In genomic region chr16:11297700-11298099, GRCm38 (mm10) we compare ENCODE assay signal across 15 mouse cellular contexts. TPM values are rescaled to one million over a fixed set of nuclear protein-coding genes. Genes with fewer than 3 reads are reported as not detected.
DNase-seq lines count a peak whose midpoint lies in the region; ATAC-seq and TF ChIP-seq lines count a peak whose summit lies in the region.
"Not testable (repeated sequence)": the region's sequence is repeated elsewhere in the genome, so short reads cannot be mapped to it uniquely, and the experiment has no call there.
"Had no signal": no experiment of that assay in that cellular context is flagged by ENCODE, and none has a peak within 500 bp of the region (broad histone marks: within the 10 kb centered on the region; RNA-seq: fewer than 3 reads in every experiment).

No protein-coding gene starts in this region.

- not testable (repeated sequence) for H3K4me1 ChIP-seq in G1E (ENCODE audit: insufficient read depth, low read depth, low read length); liver, embryonic 16.5 days (ENCODE audit: control insufficient read depth, low read depth, low read length)

- not testable (repeated sequence) for TF ChIP-seq CTCF in G1E (IDR thresholded peaks at IDR 0.05; ENCODE audit: low read depth, low read length)

- not testable (repeated sequence) for H3K27ac ChIP-seq in liver, embryonic 16.5 days (ENCODE audit: low read length)

- H3K9me3 ChIP-seq in G1E (replicated peaks); liver, embryonic 16.5 days (replicated peaks; ENCODE audit: control insufficient read depth, low read length): not testable (repeated sequence)

- ATAC-seq in G1E (ENCODE audit: extremely low read depth, insufficient number of reproducible peaks, low FRiP score, poor library complexity, severe bottlenecking): peak; percentile 34; the same call in 1 of the 2 replicates
- ATAC-seq in liver, embryonic 16.5 days (ENCODE audit: low read depth): peak; percentile 58; the same call in 1 of the 2 replicates

- H3K36me3 ChIP-seq in G1E (replicated peaks); liver, embryonic 16.5 days (ENCODE audit: control insufficient read depth, insufficient read depth): not testable (repeated sequence)

- not testable (repeated sequence) for DNase-seq in G1E (ENCODE audit: low spot score)
- DNase-seq in adrenal gland, adult 8-10 months: peak; percentile 14
- peak; percentile 21 for DNase-seq in embryo, embryonic 11 days
- peak; percentile 15 for DNase-seq in heart, postnatal 4 days
- DNase-seq in kidney, postnatal 25 days: peak; percentile 58 to 62
- DNase-seq in ovary, postnatal 36 days (ENCODE audit: low spot score): peak; percentile 17
- DNase-seq in urinary bladder, postnatal 14 days (ENCODE audit: low spot score): peak; percentile 37

- H3K27me3 ChIP-seq in G1E (ENCODE audit: insufficient read depth, low read length); liver, embryonic 16.5 days (ENCODE audit: control insufficient read depth, insufficient read depth, low read depth, low read length): not testable (repeated sequence)

- H3K9ac ChIP-seq in liver, embryonic 16.5 days (ENCODE audit: low read depth, low read length): not testable (repeated sequence)

- 57% methylated on average over 1 of the region's 1 CpGs for WGBS in liver, embryonic 16.5 days (ENCODE audit: insufficient replicate concordance)

- not testable (repeated sequence) for H3K4me3 ChIP-seq in G1E (ENCODE audit: low read depth, low read length); liver, embryonic 16.5 days (ENCODE audit: low read depth, low read length)

- H3K4me2 ChIP-seq in liver, embryonic 16.5 days (ENCODE audit: low read depth, low read length): not testable (repeated sequence)

RNA-seq across cellular contexts. Expression of gene Tnfrsf17, which starts 15.9 kb away (rescaled TPM):
- total RNA-seq in G1E (2014; fragmentation: Nextera tagmentation): not detected in 2 replicates
- not detected in 2 replicates for total RNA-seq in G1E (2017)
- not detected in 2 replicates for polyA plus RNA-seq in G1E (2012)
- under 1 TPM in 1 of 4 experiments, not detected in 3; 0.89 TPM for total RNA-seq in adrenal gland, adult 8-10 months (2022)
- not detected for total RNA-seq in heart, postnatal 4 days (2021)
- polyA plus RNA-seq in liver, embryonic 16.5 days (2015; fragmentation: Nextera tagmentation; extraction: Ambion mirVana): not detected in 2 replicates
- total RNA-seq: gastrocnemius, adult 8-10 months had no signal
- polyA plus RNA-seq: forebrain, embryonic 12.5 days; heart, embryonic 11.5 days; hindbrain, embryonic 13.5 days; kidney, embryonic 16.5 days; liver, embryonic 11.5 days; myocyte had no signal

RNA-seq across cellular contexts. Expression of gene Snx29, which starts 25.0 kb away (rescaled TPM):
- total RNA-seq in G1E (2014; fragmentation: Nextera tagmentation): 7.8 and 9.1 TPM in 2 replicates
- 14.0 and 18.0 TPM in 2 replicates for total RNA-seq in G1E (2017)
- polyA plus RNA-seq in G1E (2012): 3.9 and 4.4 TPM in 2 replicates
- total RNA-seq in adrenal gland, adult 8-10 months (2022): 10 to 100 TPM; 17.2 to 35.2 (median 21.6) TPM
- total RNA-seq in heart, postnatal 4 days (2021): 10 to 100 TPM; 15.0 to 16.1 TPM
- polyA plus RNA-seq in liver, embryonic 16.5 days (2015; fragmentation: Nextera tagmentation; extraction: Ambion mirVana): 4.6 and 5.1 TPM in 2 replicates

RNA-seq across cellular contexts. Expression of gene Gspt1, which starts 43.6 kb away (rescaled TPM):
- total RNA-seq in G1E (2014; fragmentation: Nextera tagmentation): 562 and 636 TPM in 2 replicates
- 115 and 135 TPM in 2 replicates for total RNA-seq in G1E (2017)
- 196 and 274 TPM in 2 replicates for polyA plus RNA-seq in G1E (2012)
- 100 to 1,000 TPM; 106 to 147 (median 121) TPM for total RNA-seq in adrenal gland, adult 8-10 months (2022)
- 10 to 100 TPM; 84.0 to 93.4 TPM for total RNA-seq in heart, postnatal 4 days (2021)
- polyA plus RNA-seq in liver, embryonic 16.5 days (2015; fragmentation: Nextera tagmentation; extraction: Ambion mirVana): 29.8 and 30.6 TPM in 2 replicates
